Mouse (Mus musculus) C2C12 (cell line): ENCODE measurements around the gene Tm9sf1.

ENCODE experiments used
- CTCF ChIP-seq: IDR thresholded peaks from one replicate; pipeline ENCODE4 v1.5.1; 2011; ENCODE audit not compliant: control insufficient read depth, insufficient read depth, insufficient read length
- FOSL1 ChIP-seq: IDR thresholded peaks from one replicate; pipeline ENCODE4 v1.8.0; 2011; ENCODE audit warnings: mild to moderate bottlenecking, low read length; ENCODE audit not compliant: poor library complexity, insufficient read depth, severe bottlenecking
- MYOD1 ChIP-seq: IDR thresholded peaks from one replicate; pipeline ENCODE4 v1.6.1; 2011; ENCODE audit warnings: low read depth; ENCODE audit not compliant: control insufficient read depth, insufficient read length
- MYOG ChIP-seq: IDR thresholded peaks from one replicate; pipeline ENCODE4 v1.6.1; 2011; ENCODE audit not compliant: control insufficient read depth, insufficient read length; ENCODE audit errors: extremely low read depth
- USF1 ChIP-seq: IDR thresholded peaks from one replicate; pipeline ENCODE4 v1.6.1; 2011; ENCODE audit warnings: low read depth, mild to moderate bottlenecking, control low read depth, moderate library complexity

DNA sequence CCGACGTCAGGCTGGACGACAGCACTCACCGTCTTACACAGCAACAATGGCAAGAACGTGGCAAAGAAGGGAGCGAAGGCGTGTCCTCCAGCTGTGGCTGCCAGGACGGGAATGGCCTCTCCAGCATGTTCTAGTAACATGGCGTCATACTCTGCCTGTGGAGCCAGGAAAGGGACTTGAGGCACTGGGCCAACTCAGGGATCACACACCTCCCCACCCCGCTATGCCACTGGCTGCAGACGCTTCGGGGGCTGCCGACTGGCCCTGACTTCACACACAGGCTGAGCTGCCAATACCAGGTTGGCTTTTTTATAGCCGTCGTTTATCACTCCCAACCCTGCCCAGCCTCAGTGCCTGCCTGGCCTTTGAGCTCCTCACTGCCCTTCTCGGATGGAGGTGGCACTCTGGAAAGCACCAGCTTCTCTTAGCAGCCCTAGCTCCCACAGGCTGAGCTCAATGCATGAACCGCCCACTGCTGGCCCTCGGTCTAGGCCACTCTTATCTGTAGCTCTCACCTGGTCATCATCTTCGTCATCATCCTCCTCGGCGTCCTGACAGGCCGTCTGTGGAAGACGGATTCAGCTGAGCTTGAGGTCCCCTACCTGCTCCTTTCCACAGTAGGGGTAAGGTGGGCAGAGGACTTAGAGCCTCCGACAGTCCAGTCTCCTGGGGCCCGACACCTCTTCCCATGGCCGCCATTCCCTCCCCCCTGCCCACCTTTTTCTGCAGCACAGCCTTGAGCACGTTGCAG lies 15.4 kb downstream of the Tm9sf1 start:
- TF ChIP-seq CTCF (no peak), MYOG (no peak), MYOD1 (no peak), USF1 (no peak), FOSL1 (no peak)
